Mouse (Mus musculus) heart, embryonic 12.5 days (tissue): Measurements from ENCODE around the gene Kdm4c. TPM values are rescaled to one million over a fixed set of nuclear protein-coding genes. Genes with fewer than 3 reads are reported as not detected.
"Not testable (repeated sequence)": the region's sequence is repeated elsewhere in the genome, so short reads cannot be mapped to it uniquely, and the experiment has no call there.

Experiments used
- ATAC-seq: fragments of 200-750 bp; cut with Nextera tagmentation; 2 replicates; pipeline ENCODE4 v1.8.0; 2017; ENCODE audit warnings: moderate TSS enrichment, moderate library complexity; ENCODE audit not compliant: insufficient number of reproducible peaks, low FRiP score
- H3K27ac ChIP-seq: fragments of 300-500 bp; sonication (generic); 2 replicates; pipeline ENCODE4 v1.5.1; 2016; ENCODE audit warnings: mild to moderate bottlenecking, moderate library complexity; ENCODE audit not compliant: poor library complexity, severe bottlenecking
- H3K27me3 ChIP-seq: fragments of 300-500 bp; sonication (generic); replicated peaks from 2 replicates; pipeline ENCODE4 v1.6.1; 2016; ENCODE audit warnings: mild to moderate bottlenecking, moderate library complexity
- H3K36me3 ChIP-seq: fragments of 300-500 bp; sonication (generic); 2 replicates; pipeline ENCODE4 v1.6.1; 2016; ENCODE audit warnings: mild to moderate bottlenecking, moderate library complexity
- H3K4me1 ChIP-seq: fragments of 300-500 bp; sonication (generic); replicated peaks from 2 replicates; pipeline ENCODE4 v1.6.1; 2016; ENCODE audit warnings: mild to moderate bottlenecking
- H3K4me2 ChIP-seq: fragments of 300-500 bp; sonication (generic); 2 replicates; pipeline ENCODE4 v1.6.1; 2016; ENCODE audit warnings: mild to moderate bottlenecking, moderate library complexity
- H3K4me3 ChIP-seq: fragments of 300-500 bp; sonication (generic); 2 replicates; pipeline ENCODE4 v1.5.1; 2016; ENCODE audit warnings: mild to moderate bottlenecking
- H3K9ac ChIP-seq: fragments of 300-500 bp; sonication (generic); 2 replicates; pipeline ENCODE4 v1.6.1; 2016; ENCODE audit warnings: mild to moderate bottlenecking, moderate library complexity
- H3K9me3 ChIP-seq: fragments of 300-500 bp; sonication (generic); replicated peaks from 2 replicates; pipeline ENCODE4 v1.6.1; 2016; ENCODE audit warnings: mild to moderate bottlenecking, moderate library complexity
- WGBS: fragments of 180-500 bp; shearing (Covaris S2); methylation state at CpG from one replicate; pipeline ENCODE4 v1.1.7; 2016; 5-methylcytosine and 5-hydroxymethylcytosine counted together
- polyA plus RNA-seq: library from polyadenylated mRNA; unstranded; fragments of >200 nt; fragmentation: Nextera tagmentation; extraction: Ambion mirVana; gene quantifications from 2 replicates; pipeline ENCODE4 v1.2.1, GENCODE M21; 2016

Gene Kdm4c
- polyA plus RNA-seq, 1 experiment from 2014 or later: 13.5 TPM

GRCm38 (mm10) chr4:74315388-74315787 is 73.1 kb downstream of the Kdm4c start:
- Histone ChIP-seq H3K9ac (no peak overlapping the region), H3K4me1 (no peaks in the 10 kb centered on the region), H3K9me3 (no peaks in the 10 kb centered on the region), H3K27ac (no peak overlapping the region), H3K27me3 (no peaks in the 10 kb centered on the region), H3K4me3 (no peak overlapping the region), H3K4me2 (no peak overlapping the region), H3K36me3 (peaks cover 23% of the 10 kb centered on the region)
- no peak for ATAC-seq
- 94% methylated on average over 5 of the region's 5 CpGs for WGBS

GRCm38 (mm10) chr4:74319313-74319712 is 77.0 kb downstream of the Kdm4c start:
- no peaks in the 10 kb centered on the region for H3K4me1 ChIP-seq
- no peak overlapping the region for H3K4me2 ChIP-seq
- 88% methylated on average over 1 of the region's 1 CpGs for WGBS
- no peak overlapping the region for H3K27ac ChIP-seq
- H3K36me3 ChIP-seq: peaks cover 13% of the 10 kb centered on the region
- ATAC-seq: no peak
- H3K9me3 ChIP-seq: no peaks in the 10 kb centered on the region
- H3K4me3 ChIP-seq: no peak overlapping the region
- H3K27me3 ChIP-seq: no peaks in the 10 kb centered on the region
- no peak overlapping the region for H3K9ac ChIP-seq

DNA sequence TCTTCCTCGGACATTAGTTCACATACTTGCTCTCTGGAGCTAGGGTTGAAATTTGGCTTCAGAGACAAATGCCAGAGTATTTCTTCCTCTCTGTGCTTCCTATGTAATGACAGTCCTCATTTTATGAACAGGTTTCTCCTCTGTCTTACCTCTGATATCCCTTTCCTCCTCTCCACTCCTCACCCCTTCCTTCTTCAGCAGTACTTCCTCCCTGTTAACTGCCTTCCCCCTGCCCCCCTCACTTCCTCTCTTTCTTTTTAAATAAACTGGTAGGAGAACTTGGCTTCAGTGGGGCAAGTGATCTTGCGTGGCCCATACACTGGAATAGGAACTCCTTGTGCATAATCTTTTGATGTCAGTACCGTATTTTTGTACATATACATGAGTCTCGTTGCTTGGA is 115.2 kb downstream of the Kdm4c start:
- Histone ChIP-seq H3K4me2 (no peak overlapping the region), H3K9me3 (no peaks in the 10 kb centered on the region), H3K27me3 (no peaks in the 10 kb centered on the region), H3K9ac (no peak overlapping the region), H3K4me3 (no peak overlapping the region), H3K36me3 (peaks cover 30% of the 10 kb centered on the region), H3K27ac (no peak overlapping the region), H3K4me1 (no peaks in the 10 kb centered on the region)
- ATAC-seq: no peak
- WGBS: 85% methylated on average over 4 of the region's 4 CpGs

DNA sequence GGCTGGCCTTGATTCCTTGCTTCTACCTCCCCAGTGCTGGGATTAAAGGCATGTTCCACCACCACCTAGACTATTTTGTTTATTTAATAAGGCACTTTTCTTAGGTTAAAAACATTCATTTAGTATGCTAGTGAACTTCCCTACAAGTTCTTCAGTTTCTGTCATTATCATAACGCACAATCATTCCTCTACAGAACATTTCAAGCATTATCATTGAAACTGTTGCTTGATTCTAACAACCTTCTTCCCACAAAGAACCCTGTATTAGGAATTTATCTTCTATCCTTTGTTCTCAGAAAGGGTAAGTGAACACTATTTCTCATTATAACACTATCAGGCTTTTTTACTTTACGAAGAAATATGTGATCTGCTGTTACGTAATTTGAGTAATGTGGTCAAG is 118.0 kb downstream of the Kdm4c start:
- no peaks in the 10 kb centered on the region for H3K9me3 ChIP-seq
- H3K4me3 ChIP-seq: no peak overlapping the region
- H3K27ac ChIP-seq: no peak overlapping the region
- no peak overlapping the region for H3K9ac ChIP-seq
- H3K27me3 ChIP-seq: no peaks in the 10 kb centered on the region
- 93% methylated on average over 3 of the region's 3 CpGs for WGBS
- H3K4me2 ChIP-seq: no peak overlapping the region
- no peak for ATAC-seq
- peaks cover 20% of the 10 kb centered on the region for H3K36me3 ChIP-seq
- H3K4me1 ChIP-seq: no peaks in the 10 kb centered on the region

GRCm38 (mm10) chr4:74386583-74386982 is 144.3 kb downstream of the Kdm4c start:
- Histone ChIP-seq H3K36me3 (peaks cover 12% of the 10 kb centered on the region), H3K4me1 (no peaks in the 10 kb centered on the region), H3K27ac (no peak overlapping the region), H3K4me3 (no peak overlapping the region), H3K27me3 (no peaks in the 10 kb centered on the region), H3K4me2 (no peak overlapping the region), H3K9me3 (no peaks in the 10 kb centered on the region), H3K9ac (no peak overlapping the region)
- WGBS: 76% methylated on average over 4 of the region's 4 CpGs
- ATAC-seq: no peak

DNA sequence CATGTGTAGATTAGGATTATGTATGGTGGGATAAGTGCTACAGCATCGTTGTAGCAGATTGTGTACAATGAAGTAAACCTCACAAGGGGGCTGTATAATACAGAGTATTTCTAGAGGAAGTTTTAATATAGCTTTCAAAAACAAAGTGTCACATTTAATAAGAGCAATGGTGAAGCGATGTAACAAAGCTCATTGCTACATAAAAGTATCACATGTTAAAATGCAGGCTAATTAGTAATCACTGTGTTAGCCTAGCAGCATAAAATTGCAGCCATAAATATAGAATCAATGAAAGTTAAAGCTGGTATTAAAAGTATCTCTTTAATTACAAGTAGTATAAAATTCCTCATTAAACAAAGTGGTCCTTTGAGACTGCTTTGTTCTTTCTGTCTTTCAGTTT is 150.9 kb downstream of the Kdm4c start:
- no peaks in the 10 kb centered on the region for H3K27me3 ChIP-seq
- ATAC-seq: no peak
- H3K27ac ChIP-seq: no peak overlapping the region
- no peaks in the 10 kb centered on the region for H3K9me3 ChIP-seq
- 92% methylated on average over 2 of the region's 2 CpGs for WGBS
- no peak overlapping the region for H3K4me2 ChIP-seq
- H3K4me1 ChIP-seq: no peaks in the 10 kb centered on the region
- peaks cover 20% of the 10 kb centered on the region for H3K36me3 ChIP-seq
- H3K9ac ChIP-seq: no peak overlapping the region
- no peak overlapping the region for H3K4me3 ChIP-seq

GRCm38 (mm10) chr4:74396562-74396961 is 154.3 kb downstream of the Kdm4c start:
- H3K36me3 ChIP-seq: peaks cover 21% of the 10 kb centered on the region
- H3K4me3 ChIP-seq: no peak overlapping the region
- H3K27me3 ChIP-seq: no peaks in the 10 kb centered on the region
- no peak overlapping the region for H3K27ac ChIP-seq
- WGBS: 83% methylated on average over 5 of the region's 5 CpGs
- no peaks in the 10 kb centered on the region for H3K9me3 ChIP-seq
- no peak for ATAC-seq
- H3K4me1 ChIP-seq: no peaks in the 10 kb centered on the region
- H3K4me2 ChIP-seq: no peak overlapping the region
- H3K9ac ChIP-seq: no peak overlapping the region

DNA sequence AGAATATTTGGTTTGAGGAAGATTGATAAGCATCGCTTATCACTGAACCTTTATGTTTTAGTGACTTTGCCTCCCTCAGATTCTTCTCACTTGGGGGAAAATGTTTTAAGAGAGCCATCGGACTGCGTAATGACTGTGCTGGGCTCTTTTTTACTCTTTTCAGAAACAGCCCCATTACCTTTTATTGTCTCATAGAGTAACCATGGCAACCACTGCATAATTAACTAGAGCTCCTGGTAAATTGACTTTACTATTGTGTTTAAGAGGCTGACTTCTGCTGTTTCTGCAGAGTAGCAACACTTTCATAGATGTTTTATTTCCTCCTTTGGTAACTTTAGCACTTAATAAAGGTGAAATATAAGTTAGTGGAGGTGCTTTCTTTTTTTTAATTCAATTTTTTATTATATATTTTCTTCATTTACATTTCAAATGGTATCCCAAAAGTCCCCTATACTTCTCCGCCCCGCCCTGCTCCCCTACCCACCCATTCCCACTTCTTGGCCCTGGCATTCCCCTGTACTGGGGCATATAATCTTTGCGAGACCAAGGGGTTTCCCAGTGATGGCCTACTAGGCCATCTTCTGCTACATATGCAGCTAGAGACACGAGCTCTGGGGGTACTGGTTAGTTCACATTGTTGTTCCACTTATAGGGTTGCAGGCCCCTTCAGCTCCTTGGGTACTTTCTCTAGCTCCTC is 159.5 kb downstream of the Kdm4c start:
- H3K36me3 ChIP-seq: peaks cover 36% of the 10 kb centered on the region
- H3K9ac ChIP-seq, H3K9me3 ChIP-seq, H3K4me1 ChIP-seq, ATAC-seq, H3K27ac ChIP-seq, H3K27me3 ChIP-seq, H3K4me3 ChIP-seq, H3K4me2 ChIP-seq: not testable (repeated sequence)
- 89% methylated on average over 7 of the region's 7 CpGs for WGBS

DNA sequence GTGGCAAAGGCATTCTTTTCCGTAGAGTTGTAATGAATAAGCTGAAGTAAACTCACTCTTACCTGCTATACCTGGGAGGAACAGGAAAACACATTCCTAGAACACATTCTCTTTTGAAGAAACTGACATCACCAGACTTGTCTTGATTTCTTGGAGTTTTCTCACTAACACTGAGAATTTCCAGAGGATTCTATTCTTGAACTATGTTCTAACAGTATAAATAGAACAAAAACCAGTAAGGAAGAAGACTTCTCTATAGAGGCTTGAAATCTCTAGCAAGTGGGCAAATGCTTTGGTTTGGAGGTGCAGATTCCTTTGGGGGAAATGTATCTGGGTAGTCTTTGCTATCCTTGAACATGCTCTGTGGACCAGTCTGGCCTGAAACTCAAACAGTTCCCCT is 166.4 kb downstream of the Kdm4c start:
- no peak for ATAC-seq
- H3K4me1 ChIP-seq: no peaks in the 10 kb centered on the region
- H3K4me3 ChIP-seq: no peak overlapping the region
- H3K4me2 ChIP-seq: no peak overlapping the region
- 88% methylated on average over 1 of the region's 1 CpGs for WGBS
- H3K9ac ChIP-seq: no peak overlapping the region
- no peak overlapping the region for H3K27ac ChIP-seq
- peaks cover 3% of the 10 kb centered on the region; the same call in 1 of the 2 replicates for H3K9me3 ChIP-seq
- peaks cover 28% of the 10 kb centered on the region for H3K36me3 ChIP-seq
- no peaks in the 10 kb centered on the region for H3K27me3 ChIP-seq

- Histone ChIP-seq H3K27me3 (no peaks in the 10 kb centered on the region), H3K4me1 (no peaks in the 10 kb centered on the region), H3K9me3 (no peaks in the 10 kb centered on the region), H3K27ac (no peak overlapping the region), H3K4me3 (no peak overlapping the region), H3K4me2 (no peak overlapping the region), H3K9ac (no peak overlapping the region), H3K36me3 (no peaks in the 10 kb centered on the region)
- 60% methylated on average over 1 of the region's 1 CpGs for WGBS
- ATAC-seq: no peak
Observed at GRCm38 (mm10) chr4:74419794-74420193, 177.5 kb downstream of the Kdm4c start.
